Mouse (Mus musculus) adrenal gland, postnatal 10 days (tissue): ENCODE measurements at regions not wholly inside any gene's neighbourhood (a gene's known extent, or its start where the extent isn't known, plus 50 kb on each side); places are given as distances from the start of the nearest gene placed in this dataset.
"Not testable (repeated sequence)": the region's sequence is repeated elsewhere in the genome, so short reads cannot be mapped to it uniquely, and the experiment has no call there.

Experiments used
- DNase-seq: peaks from one replicate; pipeline ENCODE4 v3.0.0; 2021; ENCODE audit warnings: mixed read lengths

DNA sequence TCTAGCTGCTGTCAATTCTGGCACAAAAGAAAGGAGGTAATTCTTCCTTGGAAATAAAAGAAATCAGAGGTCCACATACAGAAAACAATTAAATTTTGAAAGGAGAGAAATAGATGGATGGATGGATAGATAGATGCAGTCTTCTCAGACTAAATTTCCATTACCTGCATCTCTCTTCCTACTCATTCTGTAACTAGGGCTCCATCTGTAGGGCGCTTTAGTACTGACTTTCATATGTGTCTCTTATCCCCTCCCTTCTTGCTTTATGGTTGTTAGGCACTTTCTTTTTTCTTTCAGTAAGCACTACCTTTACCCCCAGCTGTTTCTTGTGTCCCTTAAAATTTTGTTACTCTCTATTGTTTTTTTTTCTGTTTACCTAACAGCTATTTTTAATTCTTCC, 72.9 kb upstream of the Olfr1324 start:
- no peak for DNase-seq

DNA sequence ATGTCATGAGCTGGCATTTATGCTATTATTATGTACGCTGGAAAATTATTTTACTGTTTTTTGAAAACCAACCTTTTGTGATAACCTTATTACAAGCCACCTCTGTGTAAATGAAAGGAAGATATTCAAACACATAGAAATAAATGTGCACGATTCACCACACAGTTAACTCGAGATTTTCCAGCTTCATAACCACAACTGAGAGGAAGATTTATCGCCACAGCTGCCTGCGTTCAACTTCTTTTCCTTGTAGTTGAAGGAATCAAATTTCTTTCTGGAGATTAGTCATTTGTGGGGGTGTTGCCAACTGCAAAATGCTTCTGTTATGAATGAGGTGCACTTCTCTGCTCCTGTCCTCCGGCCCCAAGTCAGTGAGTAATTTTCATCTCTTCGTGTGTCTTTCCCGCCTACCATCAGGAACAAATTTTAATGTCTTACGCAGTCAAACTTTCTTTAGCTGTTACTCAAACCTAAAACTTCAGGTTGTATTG, 62.2 kb upstream of the Olfr1324 start:
- not testable (repeated sequence) for DNase-seq
